Mouse (Mus musculus): ENCODE measurements around the gene Vps16. TPM values are rescaled to one million over a fixed set of nuclear protein-coding genes. Genes with fewer than 3 reads are reported as not detected.

Vps16 gene
- polyA plus RNA-seq, 1 experiment from 2014 or later = 54.9 TPM

DNA sequence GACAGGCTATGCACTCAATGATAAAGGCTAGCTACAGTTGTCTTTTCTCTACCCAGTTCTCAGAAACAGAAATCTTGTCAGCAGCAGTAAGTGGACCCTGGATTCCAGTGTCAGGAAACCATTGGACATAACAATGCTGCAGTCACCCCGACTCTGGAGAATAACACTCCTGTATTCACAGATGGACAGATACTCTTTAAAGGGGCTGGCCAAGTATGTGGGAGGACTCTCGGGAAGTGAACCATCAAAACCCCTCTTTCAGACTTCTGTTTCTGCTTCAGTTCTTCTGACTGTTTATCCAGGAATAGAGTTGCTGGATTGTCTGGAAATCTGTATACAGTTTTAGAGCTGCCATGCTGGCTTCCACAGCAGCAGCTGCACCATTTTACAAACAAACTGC, 5.7 kb downstream of the Vps16 start:
- no peak overlapping the region for H3K27ac ChIP-seq
- H3K4me2 ChIP-seq = no peak overlapping the region
- H3K4me1 ChIP-seq = peaks cover 44% of the 10 kb centered on the region

DNA sequence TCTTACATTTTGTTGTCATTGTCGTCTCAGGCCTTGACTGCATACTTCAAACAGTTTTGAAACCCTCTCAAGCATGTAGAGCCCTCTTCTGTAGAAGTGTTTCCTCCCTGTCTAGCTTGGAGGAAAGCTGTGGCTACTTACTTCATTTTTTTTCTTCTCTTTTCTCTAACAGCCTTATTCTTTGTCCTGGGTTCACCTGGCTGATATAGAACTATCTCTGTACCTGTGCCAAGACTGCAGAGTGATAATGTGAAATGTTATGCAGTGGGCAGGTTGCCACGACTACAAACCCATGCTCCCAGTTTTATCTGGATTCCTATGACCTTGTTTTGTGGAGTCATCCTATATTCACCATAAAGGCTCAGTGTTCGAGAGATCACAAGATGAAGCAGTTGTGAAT, 6.3 kb downstream of the Vps16 start:
- Histone ChIP-seq H3K9ac (no peak overlapping the region), H3K9me3 (replicated peaks) (no peaks in the 10 kb centered on the region), H3K27ac (no peak overlapping the region), H3K36me3 (peaks cover 27% of the 10 kb centered on the region), H3K27me3 (replicated peaks) (no peaks in the 10 kb centered on the region), H3K4me2 (no peak overlapping the region), H3K4me3 (no peak overlapping the region), H3K4me1 (peaks cover 38% of the 10 kb centered on the region)
- 79% methylated on average over 3 of the region's 3 CpGs for WGBS (ENCODE audit: insufficient replicate concordance)
- no peak for ATAC-seq

More for the DNA sequence above, 5.7 kb downstream of the Vps16 start:
- no peaks in the 10 kb centered on the region for H3K9me3 ChIP-seq (replicated peaks)
- 59% methylated on average over 2 of the region's 2 CpGs for WGBS (ENCODE audit: insufficient replicate concordance)
- peaks cover 27% of the 10 kb centered on the region for H3K36me3 ChIP-seq
- H3K9ac ChIP-seq = no peak overlapping the region
- ATAC-seq = no peak
- no peak overlapping the region for H3K4me3 ChIP-seq
- no peaks in the 10 kb centered on the region for H3K27me3 ChIP-seq (replicated peaks)

DNA sequence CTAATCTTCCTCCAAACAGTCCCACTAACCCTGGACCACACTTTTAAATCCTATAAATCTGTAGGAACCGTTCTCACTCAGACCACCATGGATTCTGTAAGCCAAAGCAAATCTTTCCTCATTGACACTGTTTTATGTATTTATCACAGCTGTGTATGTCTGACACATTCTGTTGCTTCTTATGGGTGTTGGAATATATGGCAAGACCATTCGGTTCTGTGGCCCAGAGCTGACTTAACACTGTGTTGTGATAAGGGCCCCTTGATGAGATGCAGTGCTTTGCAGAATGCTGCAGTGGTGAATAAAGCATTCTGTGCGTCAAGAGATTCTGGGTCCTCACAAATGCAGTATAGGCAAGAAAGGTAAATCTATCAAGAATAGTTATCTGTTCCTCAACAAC, 8.0 kb downstream of the Vps16 start:
- 74% methylated on average over 3 of the region's 3 CpGs for WGBS (ENCODE audit: insufficient replicate concordance)
- no peak overlapping the region for H3K9ac ChIP-seq
- H3K9me3 ChIP-seq (replicated peaks) = no peaks in the 10 kb centered on the region
- H3K4me2 ChIP-seq = no peak overlapping the region
- no peaks in the 10 kb centered on the region for H3K27me3 ChIP-seq (replicated peaks)
- ATAC-seq = no peak
- peaks cover 27% of the 10 kb centered on the region for H3K4me1 ChIP-seq
- H3K4me3 ChIP-seq = no peak overlapping the region
- peaks cover 32% of the 10 kb centered on the region for H3K36me3 ChIP-seq
- H3K27ac ChIP-seq = no peak overlapping the region

DNA sequence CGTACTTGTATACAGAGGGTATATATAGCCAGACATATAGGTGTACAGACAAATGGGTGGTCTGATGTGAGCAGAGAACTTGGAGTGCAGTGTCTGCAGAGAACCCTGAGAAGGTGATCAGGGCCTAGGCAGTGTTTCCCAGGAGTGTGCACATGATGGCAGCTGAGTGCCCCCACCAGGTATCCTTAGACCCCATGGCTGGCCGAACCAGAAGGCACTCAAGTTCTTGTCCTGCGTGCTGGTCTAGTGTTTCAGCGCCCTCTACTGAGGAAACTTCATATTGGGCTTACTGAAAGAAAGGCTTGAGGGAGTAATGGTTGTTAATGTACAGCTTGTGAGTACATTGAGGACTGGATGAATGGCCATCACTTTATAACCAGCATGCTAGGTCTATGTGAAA, 9.0 kb downstream of the Vps16 start:
- H3K9ac ChIP-seq = no peak overlapping the region
- no peak overlapping the region for H3K4me3 ChIP-seq
- H3K4me2 ChIP-seq = no peak overlapping the region
- WGBS (ENCODE audit: insufficient replicate concordance) = 23% methylated on average over 4 of the region's 4 CpGs
- H3K27ac ChIP-seq = no peak overlapping the region
- peaks cover 38% of the 10 kb centered on the region for H3K36me3 ChIP-seq
- H3K27me3 ChIP-seq (replicated peaks) = no peaks in the 10 kb centered on the region
- H3K4me1 ChIP-seq = peaks cover 19% of the 10 kb centered on the region
- H3K9me3 ChIP-seq (replicated peaks) = no peaks in the 10 kb centered on the region
- no peak for ATAC-seq

DNA sequence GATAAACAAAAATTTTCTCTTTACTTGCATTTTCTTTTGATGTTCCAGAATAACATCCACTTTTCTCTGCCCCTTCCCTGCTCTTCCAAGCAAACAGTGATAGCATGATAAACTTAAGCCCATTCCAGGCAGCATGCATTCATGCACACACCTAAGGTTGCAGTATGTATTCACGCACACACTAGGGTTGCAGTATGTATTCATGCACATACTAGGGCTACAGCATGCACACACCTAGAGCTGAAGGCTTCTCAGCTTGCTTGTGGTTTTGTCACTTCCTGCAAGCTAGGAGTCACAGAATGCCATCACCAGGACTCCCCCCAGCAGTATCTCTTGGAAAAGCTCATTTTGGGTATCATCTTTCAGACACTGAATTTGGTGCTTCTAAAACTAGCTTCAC, 12.6 kb downstream of the Vps16 start:
- Histone ChIP-seq H3K36me3 (peaks cover 59% of the 10 kb centered on the region), H3K9ac (no peak overlapping the region), H3K4me2 (no peak overlapping the region), H3K27me3 (replicated peaks) (no peaks in the 10 kb centered on the region), H3K4me1 (peaks cover 25% of the 10 kb centered on the region), H3K4me3 (no peak overlapping the region), H3K9me3 (replicated peaks) (no peaks in the 10 kb centered on the region), H3K27ac (no peak overlapping the region)
- 85% methylated on average over 1 of the region's 1 CpGs for WGBS (ENCODE audit: insufficient replicate concordance)
- ATAC-seq = no peak

DNA sequence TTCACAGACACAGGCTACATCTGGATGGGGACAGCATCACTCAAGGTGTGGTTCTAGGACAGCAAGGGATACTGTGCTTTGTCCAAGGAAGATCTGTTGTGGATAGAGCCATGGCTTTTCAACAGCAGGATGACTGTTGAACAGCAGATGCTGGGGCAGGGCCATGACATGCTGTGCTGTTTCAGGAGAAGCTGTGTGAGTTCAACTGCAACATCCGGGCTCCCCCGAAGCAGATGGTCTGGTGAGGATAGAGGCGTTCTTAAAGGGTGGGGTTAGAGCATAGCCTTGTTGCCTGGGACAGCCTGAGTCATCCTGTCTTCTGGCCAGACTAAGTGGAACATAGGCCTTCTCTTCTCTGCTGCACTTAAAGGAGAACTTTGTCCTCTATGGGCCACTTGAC, 14.7 kb downstream of the Vps16 start:
- H3K27me3 ChIP-seq (replicated peaks) = no peaks in the 10 kb centered on the region
- no peak overlapping the region for H3K27ac ChIP-seq
- H3K4me3 ChIP-seq = no peak overlapping the region
- no peak overlapping the region for H3K9ac ChIP-seq
- ATAC-seq = no peak
- peaks cover 72% of the 10 kb centered on the region for H3K36me3 ChIP-seq
- H3K9me3 ChIP-seq (replicated peaks) = no peaks in the 10 kb centered on the region
- WGBS (ENCODE audit: insufficient replicate concordance) = 80% methylated on average over 3 of the region's 3 CpGs
- peaks cover 36% of the 10 kb centered on the region for H3K4me1 ChIP-seq
- no peak overlapping the region for H3K4me2 ChIP-seq

DNA sequence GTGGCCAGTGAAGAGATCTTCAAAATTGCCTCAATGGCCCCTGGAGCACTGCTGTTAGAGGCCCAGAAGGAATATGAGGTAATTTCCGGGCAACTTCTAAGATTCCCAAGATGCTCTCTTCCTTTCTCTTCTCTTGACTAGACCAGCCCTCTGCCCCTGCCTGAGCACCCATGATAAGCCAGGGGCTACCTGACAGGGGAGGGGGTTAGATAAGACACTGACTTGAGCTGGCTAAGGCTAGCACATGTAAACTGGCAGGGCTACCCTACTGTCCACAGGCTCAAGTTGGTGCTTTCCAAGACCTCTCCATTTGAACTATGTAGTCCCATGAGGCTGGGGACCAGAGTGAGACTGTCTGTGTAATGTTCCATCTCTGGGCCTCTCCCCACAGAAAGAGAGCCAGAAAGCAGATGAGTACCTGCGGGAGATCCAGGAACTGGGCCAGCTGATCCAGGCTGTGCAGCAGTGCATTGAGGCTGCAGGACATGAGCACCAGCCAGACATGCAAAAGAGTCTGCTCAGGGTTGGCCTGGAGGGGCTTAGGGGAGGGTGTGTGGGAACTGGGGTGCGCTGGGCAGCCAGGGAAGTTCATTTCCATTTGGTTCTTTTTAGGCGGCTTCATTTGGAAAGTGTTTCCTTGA, 15.8 kb downstream of the Vps16 start:
- peak; percentile 54 for ATAC-seq
- H3K27ac ChIP-seq = no peak overlapping the region
- H3K4me3 ChIP-seq = no peak overlapping the region
- H3K27me3 ChIP-seq (replicated peaks) = no peaks in the 10 kb centered on the region
- peaks cover 79% of the 10 kb centered on the region for H3K36me3 ChIP-seq
- peak overlapping the region; percentile 7; the same call in 1 of the 2 replicates for H3K9ac ChIP-seq
- no peak overlapping the region for H3K4me2 ChIP-seq
- WGBS (ENCODE audit: insufficient replicate concordance) = 73% methylated on average over 4 of the region's 4 CpGs
- H3K4me1 ChIP-seq = peaks cover 36% of the 10 kb centered on the region
- no peaks in the 10 kb centered on the region for H3K9me3 ChIP-seq (replicated peaks)

DNA sequence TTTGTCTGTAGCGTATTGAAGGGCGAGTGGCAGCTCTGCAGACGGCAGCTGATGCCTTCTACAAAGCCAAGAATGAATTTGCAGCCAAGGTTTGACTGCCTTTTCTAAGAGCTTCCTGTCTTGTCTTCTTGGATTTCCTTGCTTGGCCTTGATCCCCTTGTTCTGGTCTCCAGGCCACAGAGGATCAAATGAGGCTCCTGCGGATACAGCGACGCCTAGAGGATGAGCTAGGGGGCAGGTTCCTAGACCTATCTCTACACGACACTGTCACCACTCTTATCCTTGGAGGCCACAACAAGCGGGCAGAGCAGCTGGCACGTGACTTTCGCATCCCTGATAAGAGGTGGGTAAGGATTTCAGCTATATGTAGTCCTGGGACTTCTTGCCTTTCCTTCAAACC, 18.0 kb downstream of the Vps16 start:
- no peaks in the 10 kb centered on the region for H3K27me3 ChIP-seq (replicated peaks)
- no peak overlapping the region for H3K9ac ChIP-seq
- H3K4me3 ChIP-seq = no peak overlapping the region
- H3K27ac ChIP-seq = 0 out of 2 replicates have a peak overlapping the region, but pooled peaks have one; percentile 4
- no peak overlapping the region; the same call in 1 of the 2 replicates for H3K4me2 ChIP-seq
- 63% methylated on average over 10 of the region's 10 CpGs for WGBS (ENCODE audit: insufficient replicate concordance)
- H3K36me3 ChIP-seq = peaks cover 74% of the 10 kb centered on the region
- peaks cover 36% of the 10 kb centered on the region for H3K4me1 ChIP-seq
- peak; percentile 80 for ATAC-seq
- H3K9me3 ChIP-seq (replicated peaks) = no peaks in the 10 kb centered on the region

DNA sequence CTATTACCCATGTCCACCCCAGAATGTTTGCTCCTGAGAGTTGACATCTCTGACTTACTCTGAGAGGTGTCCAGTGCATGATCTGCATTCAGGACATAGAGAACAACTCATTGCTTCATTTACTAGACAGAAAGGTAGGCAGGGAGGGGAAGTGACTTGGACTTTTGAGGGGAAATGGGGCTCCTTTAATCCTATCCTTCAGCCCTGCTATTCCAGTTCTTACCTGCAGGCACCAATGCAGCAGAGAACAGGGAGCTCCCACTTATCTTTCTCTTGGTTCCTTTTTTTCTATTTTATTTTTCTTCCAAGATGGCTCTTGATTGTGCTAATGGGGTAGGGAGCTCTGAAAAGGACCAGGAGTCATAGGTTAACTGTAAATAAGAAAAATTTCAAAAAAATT, 24.3 kb downstream of the Vps16 start:
- Histone ChIP-seq H3K4me3 (no peak overlapping the region), H3K9me3 (replicated peaks) (no peaks in the 10 kb centered on the region), H3K4me1 (peaks cover 39% of the 10 kb centered on the region), H3K27ac (no peak overlapping the region), H3K4me2 (no peak overlapping the region), H3K36me3 (peaks cover 11% of the 10 kb centered on the region), H3K9ac (no peak overlapping the region), H3K27me3 (replicated peaks) (0 out of 2 replicates have a peak, but pooled peaks cover 7% of the 10 kb centered on the region)
- no peak for ATAC-seq

DNA sequence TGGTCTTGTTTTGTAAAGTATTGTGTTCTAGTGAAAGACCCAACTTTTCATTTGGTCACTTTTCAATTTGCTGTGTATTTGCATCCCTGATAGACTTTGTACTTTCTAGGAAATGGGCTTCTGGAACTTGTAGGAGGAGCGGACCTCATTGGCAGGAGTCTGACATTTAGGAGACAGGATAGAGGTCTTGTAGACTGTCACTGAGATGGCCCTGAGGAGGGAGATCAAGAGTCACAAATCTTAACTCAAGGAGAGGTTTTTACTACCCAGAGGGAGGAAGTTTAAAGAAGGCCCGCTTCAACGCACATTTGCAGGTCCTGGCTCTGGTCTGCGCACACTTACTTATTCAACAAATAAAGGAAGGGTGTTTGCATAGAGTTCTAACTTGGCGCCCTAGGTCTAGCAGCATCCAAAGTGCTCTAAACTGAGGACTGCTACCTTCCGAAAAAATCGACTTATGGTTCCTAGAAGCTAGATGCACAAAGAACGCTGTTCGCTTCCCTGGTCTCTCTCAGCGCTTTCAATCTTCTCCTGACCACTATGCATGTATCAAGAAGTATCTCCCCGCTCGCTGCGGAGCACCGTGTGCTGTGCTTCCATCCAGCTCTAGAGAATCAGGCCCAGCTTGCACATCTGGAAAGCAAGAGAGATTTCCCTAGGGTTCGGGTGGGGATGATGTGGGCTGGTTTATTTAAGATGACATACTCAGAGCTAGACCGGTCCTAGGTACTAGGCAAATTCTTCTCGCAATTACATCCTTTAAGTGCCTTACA, 25.1 kb downstream of the Vps16 start:
- H3K36me3 ChIP-seq = peaks cover 4% of the 10 kb centered on the region
- no peak overlapping the region for H3K27ac ChIP-seq
- no peak for ATAC-seq
- peak overlapping the region; percentile 95 for H3K4me2 ChIP-seq
- H3K4me1 ChIP-seq = peaks cover 44% of the 10 kb centered on the region
- peak overlapping the region; percentile 85 for H3K4me3 ChIP-seq
- WGBS (ENCODE audit: insufficient replicate concordance) = 7% methylated on average over 17 of the region's 17 CpGs
- H3K9me3 ChIP-seq (replicated peaks) = no peaks in the 10 kb centered on the region
- peak overlapping the region; percentile 90 for H3K9ac ChIP-seq
- H3K27me3 ChIP-seq (replicated peaks) = 0 out of 2 replicates have a peak, but pooled peaks cover 7% of the 10 kb centered on the region

DNA sequence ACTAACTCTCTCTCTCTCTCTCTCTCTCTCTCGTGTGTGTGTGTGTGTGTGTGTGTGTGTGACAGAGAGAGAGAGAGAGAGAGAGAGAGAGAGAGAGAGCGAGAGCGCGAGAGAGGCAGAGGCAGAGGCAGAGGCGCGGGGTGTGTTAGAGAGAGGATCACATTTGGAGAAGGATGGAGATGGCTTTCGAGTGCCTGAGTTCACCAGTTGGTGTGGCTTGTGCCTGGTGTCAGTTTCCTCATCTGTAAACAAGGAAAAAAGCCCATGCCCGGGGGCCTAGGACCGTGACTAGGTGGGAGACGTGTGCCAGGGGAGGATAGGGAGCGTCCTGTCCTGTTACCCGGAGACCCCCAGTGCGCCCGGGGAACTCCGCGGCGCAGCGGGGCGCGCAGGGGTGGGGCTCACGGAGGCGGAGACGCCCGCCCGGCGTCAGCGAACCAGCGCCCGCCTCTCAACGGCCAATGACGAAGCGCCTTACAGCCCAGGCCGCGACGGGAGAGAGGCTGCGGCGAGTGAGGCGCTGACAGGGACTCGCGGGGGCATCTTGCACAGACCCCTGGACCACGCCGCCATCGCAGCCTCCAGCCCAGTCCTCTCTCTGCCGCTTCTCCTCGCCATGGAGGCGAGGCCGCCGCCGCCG, 25.8 kb downstream of the Vps16 start, which contains the start of gene Ptpra:
Gene Ptpra, plus strand, starts transcription at position 485 of the 640 bp plus-strand sequence.
- peak within 1 kb of the TSS; percentile 85 for H3K4me3 ChIP-seq
- peak; percentile 98 for ATAC-seq
- peak within 1 kb of the TSS; percentile 95 for H3K4me2 ChIP-seq
- H3K27me3 ChIP-seq (replicated peaks) = 0 out of 2 replicates have a peak, but pooled peaks cover 7% of the 10 kb centered on the region
- under 1% methylated on average over 43 of the region's 50 CpGs for WGBS (ENCODE audit: insufficient replicate concordance)
- peaks cover 51% of the 10 kb centered on the region for H3K4me1 ChIP-seq
- no peaks in the 10 kb centered on the region for H3K9me3 ChIP-seq (replicated peaks)
- H3K9ac ChIP-seq = peak within 1 kb of the TSS; percentile 90
- H3K27ac ChIP-seq = peak within 1 kb of the TSS; percentile 87
- H3K36me3 ChIP-seq = no peaks in the 10 kb centered on the region

DNA sequence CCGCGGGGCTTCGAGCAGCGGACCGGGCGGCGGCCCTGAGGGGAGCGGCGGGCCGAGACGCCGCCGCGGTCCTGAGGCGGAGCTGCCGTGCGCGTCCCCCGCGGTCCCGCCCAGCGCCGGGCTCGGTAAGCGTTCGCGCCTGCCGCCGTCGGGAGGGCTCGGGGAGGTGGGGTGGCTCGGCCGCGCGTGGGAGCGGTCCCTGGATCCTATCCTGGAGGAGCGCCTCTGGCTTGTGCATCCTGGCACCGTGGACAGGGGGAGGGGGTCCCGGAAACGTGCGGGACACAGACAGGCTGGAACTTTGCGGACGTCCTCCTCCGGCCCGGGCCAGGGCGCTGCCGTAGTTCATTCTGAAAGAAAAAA, 26.3 kb downstream of the Vps16 start:
- no peaks in the 10 kb centered on the region for H3K9me3 ChIP-seq (replicated peaks)
- H3K27me3 ChIP-seq (replicated peaks) = 0 out of 2 replicates have a peak, but pooled peaks cover 7% of the 10 kb centered on the region
- H3K27ac ChIP-seq = peak overlapping the region; percentile 87
- H3K4me3 ChIP-seq = peak overlapping the region; percentile 85
- peak overlapping the region; percentile 95 for H3K4me2 ChIP-seq
- ATAC-seq = peak; percentile 94
- no peaks in the 10 kb centered on the region for H3K36me3 ChIP-seq
- under 1% methylated on average over 46 of the region's 47 CpGs for WGBS (ENCODE audit: insufficient replicate concordance)
- peak overlapping the region; percentile 90 for H3K9ac ChIP-seq
- peaks cover 54% of the 10 kb centered on the region for H3K4me1 ChIP-seq
